Mouse (Mus musculus) stomach, embryonic 15.5 days (tissue): ENCODE results near the gene Rcc1l. TPM values are rescaled to one million over a fixed set of nuclear protein-coding genes. Genes with fewer than 3 reads are reported as not detected.
A peak's percentile ranks its signal among the peaks of the same experiment; 100 is the strongest.

Experiments used
- ATAC-seq: fragments of 200-750 bp; cut with Nextera tagmentation; 2 replicates; pipeline ENCODE4 v1.8.0; 2017; ENCODE audit warnings: low read depth, moderate number of reproducible peaks, moderate TSS enrichment; ENCODE audit not compliant: insufficient read depth, low FRiP score
- H3K27ac ChIP-seq: fragments of 300-500 bp; sonication (generic); 2 replicates; pipeline ENCODE4 v1.5.1; 2015; ENCODE audit warnings: mild to moderate bottlenecking, inconsistent platforms
- H3K27me3 ChIP-seq: fragments of 300-500 bp; sonication (generic); replicated peaks from 2 replicates; pipeline ENCODE4 v1.6.1; 2015; ENCODE audit warnings: inconsistent platforms
- H3K36me3 ChIP-seq: fragments of 300-500 bp; sonication (generic); 2 replicates; pipeline ENCODE4 v1.6.1; 2015; ENCODE audit warnings: inconsistent platforms
- H3K4me1 ChIP-seq: fragments of 300-500 bp; sonication (generic); 2 replicates; pipeline ENCODE4 v1.6.1; 2015; ENCODE audit warnings: inconsistent platforms
- H3K4me2 ChIP-seq: fragments of 300-500 bp; sonication (generic); 2 replicates; pipeline ENCODE4 v1.6.1; 2015; ENCODE audit warnings: mild to moderate bottlenecking, inconsistent platforms
- H3K4me3 ChIP-seq: fragments of 300-500 bp; sonication (generic); replicated peaks from 2 replicates; pipeline ENCODE4 v1.5.1; 2015; ENCODE audit warnings: inconsistent platforms
- H3K9ac ChIP-seq: fragments of 300-500 bp; sonication (generic); 2 replicates; pipeline ENCODE4 v1.6.1; 2015; ENCODE audit warnings: inconsistent platforms
- H3K9me3 ChIP-seq: fragments of 300-500 bp; sonication (generic); 2 replicates; pipeline ENCODE4 v1.6.1; 2016; ENCODE audit warnings: inconsistent platforms
- WGBS: fragments of 180-500 bp; shearing (Covaris S2); methylation state at CpG from one replicate; pipeline ENCODE4 v1.1.7; 2015; 5-methylcytosine and 5-hydroxymethylcytosine counted together
- polyA plus RNA-seq: library from polyadenylated mRNA; unstranded; fragments of >200 nt; fragmentation: Nextera tagmentation; extraction: Ambion mirVana; gene quantifications from 2 replicates; pipeline ENCODE4 v1.2.1, GENCODE M21; 2015

Rcc1l gene
- polyA plus RNA-seq, 1 experiment from 2014 or later = 27.3 TPM

- H3K4me3 ChIP-seq = no peak overlapping the region
- H3K9me3 ChIP-seq = no peaks in the 10 kb centered on the region
- no peak overlapping the region for H3K4me2 ChIP-seq
- no peak overlapping the region for H3K9ac ChIP-seq
- no peak for ATAC-seq
- H3K27ac ChIP-seq = no peak overlapping the region
- WGBS = 79% methylated on average over 8 of the region's 8 CpGs
- peaks cover 11% of the 10 kb centered on the region; the same call in 1 of the 2 replicates for H3K4me1 ChIP-seq
- no peaks in the 10 kb centered on the region for H3K27me3 ChIP-seq
- no peaks in the 10 kb centered on the region for H3K36me3 ChIP-seq
These were observed 70.7 kb downstream of the Rcc1l start for GRCm38 (mm10) chr5:134105829-134106228.

GRCm38 (mm10) chr5:134102720-134103119 is 73.9 kb downstream of the Rcc1l start:
- no peak for ATAC-seq
- no peaks in the 10 kb centered on the region for H3K27me3 ChIP-seq
- no peak overlapping the region for H3K9ac ChIP-seq
- H3K4me2 ChIP-seq = no peak overlapping the region
- H3K9me3 ChIP-seq = no peaks in the 10 kb centered on the region
- H3K36me3 ChIP-seq = no peaks in the 10 kb centered on the region
- WGBS = 66% methylated on average over 6 of the region's 6 CpGs
- no peak overlapping the region for H3K4me3 ChIP-seq
- no peak overlapping the region for H3K27ac ChIP-seq
- H3K4me1 ChIP-seq = peaks cover 17% of the 10 kb centered on the region; the same call in 1 of the 2 replicates

- H3K27me3 ChIP-seq = no peaks in the 10 kb centered on the region
- peaks cover 17% of the 10 kb centered on the region; the same call in 1 of the 2 replicates for H3K4me1 ChIP-seq
- 23% methylated on average over 5 of the region's 5 CpGs for WGBS
- peak overlapping the region; percentile 36; the same call in 1 of the 2 replicates for H3K4me2 ChIP-seq
- ATAC-seq = no peak
- no peak overlapping the region for H3K9ac ChIP-seq
- H3K4me3 ChIP-seq = no peak overlapping the region
- no peaks in the 10 kb centered on the region for H3K36me3 ChIP-seq
- H3K9me3 ChIP-seq = no peaks in the 10 kb centered on the region
- peak overlapping the region; percentile 36; the same call in 1 of the 2 replicates for H3K27ac ChIP-seq
These were observed 74.7 kb downstream of the Rcc1l start for GRCm38 (mm10) chr5:134101883-134102282.

- Histone ChIP-seq H3K9ac (no peak overlapping the region), H3K4me3 (0 out of 2 replicates have a peak overlapping the region, but pooled peaks have one; percentile 5), H3K9me3 (no peaks in the 10 kb centered on the region), H3K4me2 (peak overlapping the region; percentile 36), H3K27me3 (no peaks in the 10 kb centered on the region), H3K27ac (peak overlapping the region; percentile 36), H3K36me3 (no peaks in the 10 kb centered on the region), H3K4me1 (peaks cover 17% of the 10 kb centered on the region; the same call in 1 of the 2 replicates)
- WGBS = 68% methylated on average over 5 of the region's 5 CpGs
- no peak for ATAC-seq
These were observed 75.3 kb downstream of the Rcc1l start for GRCm38 (mm10) chr5:134101322-134101721.

- no peak for ATAC-seq
- Histone ChIP-seq H3K4me2 (peak overlapping the region; percentile 96), H3K4me3 (peak overlapping the region; percentile 73), H3K9me3 (no peaks in the 10 kb centered on the region), H3K27me3 (no peaks in the 10 kb centered on the region), H3K27ac (no peak overlapping the region), H3K9ac (0 out of 2 replicates have a peak overlapping the region, but pooled peaks have one; percentile 58), H3K36me3 (no peaks in the 10 kb centered on the region), H3K4me1 (peaks cover 17% of the 10 kb centered on the region; the same call in 1 of the 2 replicates)
- WGBS = 3% methylated on average over 16 of the region's 17 CpGs
These were observed 76.3 kb downstream of the Rcc1l start for GRCm38 (mm10) chr5:134100232-134100771.

GRCm38 (mm10) chr5:134099496-134100211 is 76.9 kb downstream of the Rcc1l start, which contains the start of gene Castor2:
Castor2 (plus strand) TSS chr5:134099711.
- Histone ChIP-seq H3K27ac (peak within 1 kb of the TSS; percentile 51; the same call in 1 of the 2 replicates), H3K9ac (peak within 1 kb of the TSS; percentile 65)
- WGBS = 0% methylated on average over 50 of the region's 58 CpGs

GRCm38 (mm10) chr5:134098976-134099375 is 77.6 kb downstream of the Rcc1l start:
- no peak for ATAC-seq
- no peaks in the 10 kb centered on the region for H3K9me3 ChIP-seq
- WGBS = under 1% methylated on average over 17 of the region's 17 CpGs

More at GRCm38 (mm10) chr5:134099496-134100211, 76.9 kb downstream of the Rcc1l start, which contains the start of gene Castor2:
- Histone ChIP-seq H3K27me3 (no peaks in the 10 kb centered on the region), H3K9me3 (no peaks in the 10 kb centered on the region), H3K4me3 (peak within 1 kb of the TSS; percentile 73), H3K4me2 (peak within 1 kb of the TSS; percentile 96), H3K4me1 (peaks cover 17% of the 10 kb centered on the region; the same call in 1 of the 2 replicates), H3K36me3 (no peaks in the 10 kb centered on the region)
- peak; percentile 87 for ATAC-seq

GRCm38 (mm10) chr5:134098341-134098902 is 78.2 kb downstream of the Rcc1l start:
- Histone ChIP-seq H3K4me1 (peaks cover 17% of the 10 kb centered on the region; the same call in 1 of the 2 replicates), H3K4me3 (peak overlapping the region; percentile 73), H3K9ac (no peak overlapping the region), H3K27me3 (no peaks in the 10 kb centered on the region), H3K36me3 (no peaks in the 10 kb centered on the region), H3K9me3 (no peaks in the 10 kb centered on the region), H3K4me2 (peak overlapping the region; percentile 96), H3K27ac (no peak overlapping the region)
- WGBS = 53% methylated on average over 13 of the region's 13 CpGs
- no peak for ATAC-seq

More at GRCm38 (mm10) chr5:134098976-134099375, 77.6 kb downstream of the Rcc1l start:
- Histone ChIP-seq H3K36me3 (no peaks in the 10 kb centered on the region), H3K4me3 (peak overlapping the region; percentile 73), H3K27ac (peak overlapping the region; percentile 40; the same call in 1 of the 2 replicates), H3K4me2 (peak overlapping the region; percentile 96), H3K27me3 (no peaks in the 10 kb centered on the region), H3K9ac (peak overlapping the region; percentile 65), H3K4me1 (peaks cover 17% of the 10 kb centered on the region; the same call in 1 of the 2 replicates)

Other genes with a start within 250 kb of the Rcc1l start
- gene Castor2, start 77.1 kb downstream of the Rcc1l start, polyA plus RNA-seq = 4.5 and 5.1 TPM in 2 replicates
- gene Gtf2ird2, start 7.2 kb upstream of the Rcc1l start, polyA plus RNA-seq = 7.7 and 8.2 TPM in 2 replicates
- gene Ncf1, start 52.9 kb upstream of the Rcc1l start, polyA plus RNA-seq = 7.1 and 7.9 TPM in 2 replicates
- 154 and 163 TPM in 2 replicates for gene Gtf2i, start 138.0 kb upstream of the Rcc1l start, polyA plus RNA-seq